Mouse (Mus musculus): ENCODE results near the gene Cfap61.

- TF ChIP-seq CTCF (IDR thresholded peaks at IDR 0.05; ENCODE audit: low read depth, low read length) (no peak), POLR2A (IDR thresholded peaks at IDR 0.05; ENCODE audit: extremely low read depth, insufficient read depth, low read length) (no peak)
These were observed 113.7 kb downstream of the Cfap61 start for GRCm38 (mm10) chr2:146048221-146048829.
